Mouse (Mus musculus) fibroblast of lung, adult 2 months (primary cell): ENCODE measurements around the gene Dnah6.
A peak's percentile ranks its signal among the peaks of the same experiment; 100 is the strongest.

Experiments used
- DNase-seq: peaks from one replicate; pipeline ENCODE4 v3.0.0-alpha.2; 2011; ENCODE audit warnings: low read depth

Gene Dnah6

GRCm38 (mm10) chr6:73228408-73228807 lies 7.0 kb upstream of the Dnah6 start:
- DNase-seq = peak; percentile 80

DNA sequence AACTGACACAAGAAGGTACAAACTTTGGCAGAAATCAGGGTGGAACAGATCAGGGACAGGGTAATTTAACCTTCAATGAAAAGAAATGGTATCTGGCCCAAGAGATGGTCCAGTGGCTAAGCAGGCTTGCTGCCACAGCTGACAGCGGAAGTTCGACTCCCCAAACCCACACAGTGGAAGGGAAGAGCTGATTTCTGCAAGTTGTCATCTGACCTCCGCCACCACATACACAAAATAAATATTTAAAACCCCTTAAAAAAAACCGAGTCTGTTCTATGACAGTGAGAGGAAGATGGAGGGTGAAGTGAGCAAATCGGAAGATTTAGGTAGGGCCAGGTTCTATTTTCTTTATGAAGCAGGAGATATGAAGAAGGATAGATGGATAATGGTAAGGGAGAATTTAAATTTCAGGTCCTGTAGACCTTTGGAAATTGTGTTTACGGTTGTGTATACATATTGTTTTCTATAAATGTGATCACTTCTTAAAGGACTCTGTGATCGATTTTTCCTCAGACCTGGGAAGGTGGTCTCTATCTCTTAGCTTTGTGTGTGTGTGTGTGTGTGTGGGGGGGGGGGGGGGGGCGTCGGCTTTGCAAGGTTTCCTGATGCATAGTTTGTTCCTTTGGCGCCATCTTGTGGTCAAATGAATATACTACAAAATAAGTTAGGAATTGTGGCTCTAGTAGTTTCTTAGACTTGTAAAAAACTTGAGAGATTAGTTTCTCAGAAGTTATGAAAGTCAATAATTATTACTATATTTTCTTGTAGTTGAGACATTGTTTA lies 6.1 kb upstream of the Dnah6 start:
- peak; percentile 49 for DNase-seq

DNA sequence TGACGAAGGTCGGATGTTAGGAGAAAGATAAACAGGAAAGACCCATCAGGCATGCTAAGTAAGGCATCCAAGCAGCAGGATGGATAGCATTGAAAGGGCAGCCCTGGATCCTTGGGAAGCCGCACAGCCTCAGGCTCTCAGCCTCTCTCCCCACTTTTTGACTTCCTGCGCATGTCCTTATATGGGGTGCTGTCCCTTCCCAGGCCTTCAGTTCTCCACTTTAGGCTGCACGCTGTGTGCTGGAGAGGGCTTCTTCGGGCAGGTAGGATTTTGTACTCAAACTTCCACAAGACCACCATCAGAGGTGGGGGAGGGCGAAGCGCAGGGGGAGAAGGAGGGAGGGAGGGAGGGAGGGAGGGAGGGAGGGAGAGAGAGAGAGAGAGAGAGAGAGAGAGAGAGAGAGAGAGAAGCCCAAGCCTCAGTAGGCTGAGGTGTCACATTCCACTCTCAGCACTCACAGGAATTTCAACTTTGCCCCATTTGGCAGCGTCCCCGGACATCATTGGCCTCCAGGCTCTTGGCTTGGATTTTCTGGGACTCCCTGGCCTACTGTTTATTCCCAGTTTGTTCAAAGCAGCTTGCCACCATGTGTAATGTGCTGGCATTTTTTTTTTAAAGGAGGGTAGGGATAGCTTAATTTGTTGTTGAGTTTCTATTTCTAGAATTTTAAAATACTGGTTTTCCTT lies 1.5 kb upstream of the Dnah6 start:
- peak; percentile 83 for DNase-seq

GRCm38 (mm10) chr6:73221958-73222735 lies 696 bp upstream of the Dnah6 start:
- no peak for DNase-seq

DNA sequence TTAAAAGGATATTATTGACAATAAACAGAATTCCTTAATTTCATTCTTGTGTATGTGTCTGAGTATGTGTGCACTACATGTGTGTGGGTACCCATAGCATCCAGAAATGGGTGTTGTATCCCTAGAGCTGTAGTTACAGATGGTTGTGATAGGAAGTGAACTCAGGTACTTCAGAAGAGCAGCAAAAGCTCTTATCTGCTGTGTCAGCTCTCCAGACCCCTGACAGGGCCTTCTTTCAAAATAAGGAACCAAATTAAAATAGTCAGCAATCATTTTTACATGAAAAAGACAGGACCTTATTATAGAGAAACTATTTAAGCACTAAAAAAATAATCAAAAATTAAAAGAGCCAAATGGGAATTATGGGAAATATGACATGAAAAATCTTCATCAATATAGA lies 9.8 kb downstream of the Dnah6 start:
- no peak for DNase-seq

GRCm38 (mm10) chr6:73211036-73211435 lies 10.4 kb downstream of the Dnah6 start:
- no peak for DNase-seq

DNA sequence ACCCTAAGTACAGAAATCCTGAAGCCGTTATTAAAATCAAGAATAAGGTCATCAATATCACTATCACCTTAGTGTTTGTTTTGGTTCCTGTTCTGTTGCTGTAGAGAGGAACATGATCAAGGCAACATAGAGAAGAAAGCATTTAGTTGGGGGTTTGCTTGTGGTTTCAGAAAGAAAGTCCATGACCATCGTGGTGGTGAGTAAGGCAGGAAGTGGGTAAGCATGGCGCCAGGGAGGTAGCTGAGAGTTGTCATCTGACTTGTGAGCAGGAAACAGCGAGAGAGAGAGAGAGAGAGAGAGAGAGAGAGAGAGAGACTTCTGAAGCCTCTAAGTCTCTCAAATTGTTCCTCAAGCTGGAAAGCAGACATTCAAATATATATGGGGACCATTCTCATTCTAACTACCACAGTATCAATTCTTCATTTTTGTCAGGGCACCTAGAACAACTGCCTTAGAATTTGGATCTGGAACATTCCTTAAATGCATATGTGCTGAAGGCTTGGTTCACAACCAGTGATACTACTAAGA lies 10.9 kb downstream of the Dnah6 start:
- peak; percentile 62 for DNase-seq

- DNase-seq = no peak
Measured at GRCm38 (mm10) chr6:73209598-73209997, 11.9 kb downstream of the Dnah6 start.

DNA sequence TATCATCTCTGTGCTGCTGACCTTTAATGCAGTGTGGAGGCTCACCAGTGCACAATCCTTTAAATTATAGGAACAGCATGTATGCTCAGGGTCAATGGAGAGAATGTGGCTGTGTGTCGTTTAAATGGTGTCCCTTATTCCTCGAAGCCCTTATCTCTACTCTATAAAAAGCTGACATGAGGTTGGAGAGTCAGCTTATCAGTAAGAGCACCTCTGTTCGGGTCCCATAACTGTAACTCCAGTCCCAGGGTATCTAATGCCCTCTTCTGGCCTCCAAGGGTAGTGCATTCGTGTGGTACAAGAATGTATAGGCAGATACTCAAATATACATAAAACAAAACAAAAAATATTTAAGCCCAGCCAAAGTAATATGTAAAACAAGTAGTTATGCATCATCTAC lies 16.5 kb downstream of the Dnah6 start:
- DNase-seq = no peak

- no peak for DNase-seq
Measured at GRCm38 (mm10) chr6:73203724-73204123, 17.7 kb downstream of the Dnah6 start.

DNA sequence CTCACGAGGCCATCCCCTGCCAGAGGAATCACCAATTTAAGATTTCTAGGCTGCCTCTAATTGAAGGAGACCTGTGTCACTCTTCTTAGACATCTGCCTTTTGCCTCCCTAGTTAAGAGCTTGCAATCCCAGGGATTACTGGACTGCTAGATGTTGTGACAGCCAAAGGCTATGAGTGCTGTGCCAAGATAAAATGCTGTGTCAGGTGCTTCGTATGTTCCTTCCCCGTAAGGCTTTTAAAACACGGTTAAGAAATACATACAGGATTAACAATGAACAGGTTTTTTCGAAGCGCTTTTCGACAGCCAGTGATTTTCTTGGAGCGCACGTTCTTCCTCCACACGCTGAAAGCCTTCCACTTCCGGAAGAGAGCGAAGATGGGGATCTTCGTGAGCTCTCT lies 26.2 kb downstream of the Dnah6 start:
- no peak for DNase-seq

- DNase-seq = no peak
Measured at GRCm38 (mm10) chr6:73190756-73191155, 30.7 kb downstream of the Dnah6 start.

DNA sequence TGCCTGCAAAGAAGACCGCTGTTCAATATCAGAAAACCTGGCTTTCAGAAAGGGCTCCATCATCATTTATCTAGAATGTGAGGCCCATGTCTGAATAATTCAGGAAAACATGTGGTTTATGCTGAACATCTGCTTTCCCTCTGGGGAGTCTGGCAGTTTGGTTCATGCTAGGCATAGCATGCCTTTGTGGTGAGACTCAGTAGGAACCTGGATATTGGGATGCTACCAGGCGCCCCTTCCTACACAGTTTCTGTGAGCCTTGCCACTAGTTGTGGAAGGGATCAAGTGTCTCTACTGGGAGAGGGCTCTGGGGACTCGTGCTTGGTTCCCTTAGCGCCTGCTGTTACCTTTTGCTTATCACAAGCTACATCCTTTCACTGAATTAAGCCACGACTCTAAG lies 37.2 kb downstream of the Dnah6 start:
- DNase-seq = no peak

DNA sequence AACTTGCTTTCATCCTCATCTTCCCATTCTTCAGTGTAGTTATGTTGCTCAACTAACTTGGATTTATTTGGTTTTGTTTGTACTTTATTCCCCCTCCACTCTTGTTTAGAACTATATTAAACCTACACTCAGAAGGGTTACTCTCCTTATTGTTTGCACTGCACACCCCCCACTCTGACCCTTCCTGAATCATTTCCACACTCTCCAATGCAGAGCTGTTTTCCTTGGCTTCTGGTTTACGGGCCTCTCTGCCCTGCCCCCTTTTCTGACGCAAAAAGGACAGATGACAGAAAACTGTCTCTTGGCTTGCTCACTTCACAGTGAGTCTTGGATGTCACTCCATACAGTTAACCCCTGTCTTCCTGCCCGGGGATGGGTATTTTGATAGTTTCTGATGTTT lies 38.5 kb downstream of the Dnah6 start:
- no peak for DNase-seq

DNA sequence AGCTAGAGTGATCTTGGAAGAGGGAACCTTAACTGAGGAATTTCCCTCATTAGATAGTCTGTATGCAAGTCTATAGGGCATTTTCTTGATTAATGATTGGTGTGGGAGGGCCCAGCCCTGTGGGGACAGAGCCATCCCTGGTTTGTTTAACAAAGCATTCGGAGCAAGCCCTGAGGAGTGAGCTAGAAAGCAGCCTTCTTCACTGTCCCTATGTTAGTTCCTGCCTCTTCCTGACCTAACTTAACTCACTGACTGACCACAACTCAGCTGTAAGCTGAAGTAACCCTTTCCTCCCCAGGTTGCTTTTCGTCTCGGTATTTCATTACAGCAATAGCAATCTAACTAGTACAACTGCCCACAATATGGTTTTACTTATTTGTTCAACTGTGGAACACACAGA lies 39.0 kb downstream of the Dnah6 start:
- no peak for DNase-seq

GRCm38 (mm10) chr6:73182006-73182405 lies 39.4 kb downstream of the Dnah6 start:
- DNase-seq = no peak

GRCm38 (mm10) chr6:73175156-73175555 lies 46.3 kb downstream of the Dnah6 start:
- DNase-seq = no peak

GRCm38 (mm10) chr6:73167230-73167629 lies 54.2 kb downstream of the Dnah6 start:
- no peak for DNase-seq

DNA sequence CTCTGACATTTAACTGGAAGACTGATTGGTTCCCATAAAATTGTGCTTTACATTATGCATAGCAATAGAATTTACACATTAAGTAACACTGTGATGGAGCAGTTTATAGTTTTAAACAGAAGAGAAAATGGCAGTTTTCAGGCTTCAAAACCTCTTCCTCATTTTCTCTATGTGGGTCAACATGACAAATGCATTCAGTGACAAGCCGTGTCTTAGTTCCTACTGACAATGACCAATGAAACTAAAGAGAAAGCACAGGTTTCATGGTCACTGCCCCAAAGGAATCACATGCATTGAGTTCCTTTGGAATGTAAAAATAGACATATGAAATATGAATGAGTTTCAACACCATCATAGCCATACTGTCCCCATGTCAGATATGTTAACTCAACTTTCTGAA lies 58.5 kb downstream of the Dnah6 start:
- DNase-seq = no peak

DNA sequence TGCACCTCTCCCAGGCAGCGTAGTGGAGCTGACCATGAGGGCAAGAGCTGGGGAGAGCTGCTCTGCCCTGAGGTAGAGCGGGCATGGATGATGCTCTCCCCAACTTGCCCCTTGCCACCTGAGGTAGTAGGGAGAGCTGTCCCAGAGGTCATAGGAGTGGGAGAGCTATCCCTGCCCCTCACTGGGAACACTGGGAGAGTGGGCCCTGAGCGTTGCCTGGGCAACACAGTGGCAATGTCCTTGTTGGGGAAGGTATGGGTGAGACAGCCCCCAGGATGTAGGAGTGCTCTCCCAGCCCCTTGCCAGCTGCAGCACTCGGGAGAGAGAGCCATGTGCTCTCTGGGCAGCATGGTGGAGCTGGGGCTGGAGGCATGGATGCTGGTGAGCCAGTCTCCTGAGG lies 60.1 kb downstream of the Dnah6 start:
- DNase-seq = no peak

DNA sequence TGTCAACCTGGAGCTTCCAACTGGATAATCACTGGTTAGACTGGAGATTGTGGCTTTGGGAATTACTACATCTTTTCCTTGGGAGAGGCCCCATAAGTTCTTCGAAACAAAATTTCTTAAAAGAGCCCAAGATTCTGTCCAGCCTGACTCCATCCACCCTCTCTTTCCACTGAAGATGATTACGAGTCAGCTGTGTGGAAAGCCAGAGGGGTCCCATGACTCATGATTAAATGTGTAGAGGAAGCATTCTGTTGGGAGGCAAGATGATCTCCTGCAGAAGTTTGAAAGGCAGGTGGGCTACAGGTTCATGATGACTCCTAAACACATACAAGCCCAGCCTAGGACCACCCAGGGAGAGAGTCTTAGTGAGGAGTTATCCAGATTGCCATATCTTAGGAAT lies 66.0 kb downstream of the Dnah6 start:
- no peak for DNase-seq

- peak; percentile 63 for DNase-seq
Measured at GRCm38 (mm10) chr6:73153675-73154074, 67.8 kb downstream of the Dnah6 start.

GRCm38 (mm10) chr6:73143403-73143802 lies 78.0 kb downstream of the Dnah6 start:
- no peak for DNase-seq
